Mouse (Mus musculus): ENCODE data around the gene Appl2. TPM values are rescaled to one million over a fixed set of nuclear protein-coding genes. Genes with fewer than 3 reads are reported as not detected.

Gene Appl2
- polyA plus RNA-seq, 2 experiments = 49.8 to 67.7 TPM

DNA sequence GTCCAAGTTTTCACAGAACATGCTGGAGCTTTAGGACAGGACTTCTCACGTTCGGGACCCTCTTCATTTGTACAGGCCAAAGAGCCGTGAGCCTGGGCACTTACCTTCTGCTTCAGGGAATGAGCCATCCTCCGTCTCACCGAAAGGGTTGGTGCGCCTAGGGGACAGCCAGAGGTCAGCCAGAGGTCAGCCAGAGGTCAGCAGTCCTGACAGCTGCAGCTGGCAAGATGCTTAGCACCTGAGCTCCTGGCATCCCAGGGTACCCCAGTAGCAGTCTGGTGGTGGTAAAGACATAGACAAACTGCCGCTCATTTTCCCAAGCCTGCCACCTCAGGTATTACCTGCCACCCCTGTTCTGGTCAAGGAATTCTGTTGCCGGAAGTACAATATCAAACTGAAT lies 39.9 kb downstream of the Appl2 start:
- H3K27ac ChIP-seq (replicated peaks; ENCODE audit: low read depth, low read length) = no peak overlapping the region
- H3K9me3 ChIP-seq (ENCODE audit: control insufficient read depth, low read length) = no peaks in the 10 kb centered on the region
- no peak overlapping the region for H3K9ac ChIP-seq (ENCODE audit: low read depth, low read length, severe bottlenecking)
- ATAC-seq (ENCODE audit: low FRiP score, low read depth) = no peak
- no peak for DNase-seq (ENCODE audit: low spot score)
- no peaks in the 10 kb centered on the region for H3K27me3 ChIP-seq (ENCODE audit: control insufficient read depth, insufficient read depth, low read length)
- H3K36me3 ChIP-seq (ENCODE audit: control insufficient read depth, insufficient read depth, low read length) = peaks cover 69% of the 10 kb centered on the region
- H3K4me2 ChIP-seq (replicated peaks; ENCODE audit: low read depth, low read length, severe bottlenecking) = no peak overlapping the region
- TF ChIP-seq POLR2A (IDR thresholded peaks at IDR 0.05; ENCODE audit: borderline replicate concordance, extremely low read depth, insufficient read depth, insufficient read length) = no peak
- WGBS = 77% methylated on average over 8 of the region's 8 CpGs
- no peak overlapping the region for H3K4me3 ChIP-seq (replicated peaks; ENCODE audit: low read length)
- H3K4me1 ChIP-seq (ENCODE audit: control insufficient read depth, insufficient read depth, low read length) = no peaks in the 10 kb centered on the region

DNA sequence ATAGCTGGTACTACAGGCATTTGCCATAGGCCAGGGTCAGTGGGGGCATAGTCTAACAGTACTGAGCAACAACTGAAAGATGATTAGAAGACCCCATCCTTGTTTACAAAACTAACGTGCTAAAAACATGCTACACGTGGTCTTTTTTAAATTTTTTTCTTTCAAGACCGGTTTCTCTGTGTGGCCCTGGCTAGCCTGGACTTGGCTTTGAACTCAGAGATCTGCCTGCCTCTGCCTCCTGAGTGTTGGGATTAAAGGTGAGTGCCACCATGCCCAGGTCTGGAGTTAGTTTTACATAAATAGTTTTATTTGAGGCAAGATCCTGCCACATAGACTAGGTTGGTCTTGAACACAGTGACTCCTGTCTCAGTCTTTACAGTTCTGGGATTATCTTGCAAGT lies 41.4 kb downstream of the Appl2 start:
- TF ChIP-seq POLR2A (IDR thresholded peaks at IDR 0.05; ENCODE audit: borderline replicate concordance, extremely low read depth, insufficient read depth, insufficient read length) = no peak
- H3K4me1 ChIP-seq (ENCODE audit: control insufficient read depth, insufficient read depth, low read length) = no peaks in the 10 kb centered on the region
- ATAC-seq (ENCODE audit: low FRiP score, low read depth) (no peak), DNase-seq (ENCODE audit: low spot score) (no peak)
- no peak overlapping the region for H3K4me2 ChIP-seq (replicated peaks; ENCODE audit: low read depth, low read length, severe bottlenecking)
- no peaks in the 10 kb centered on the region for H3K27me3 ChIP-seq (ENCODE audit: control insufficient read depth, insufficient read depth, low read length)
- peaks cover 69% of the 10 kb centered on the region for H3K36me3 ChIP-seq (ENCODE audit: control insufficient read depth, insufficient read depth, low read length)
- 93% methylated on average over 3 of the region's 3 CpGs for WGBS
- H3K9ac ChIP-seq (ENCODE audit: low read depth, low read length, severe bottlenecking) = no peak overlapping the region
- H3K9me3 ChIP-seq (ENCODE audit: control insufficient read depth, low read length) = no peaks in the 10 kb centered on the region
- no peak overlapping the region for H3K4me3 ChIP-seq (replicated peaks; ENCODE audit: low read length)
- no peak overlapping the region for H3K27ac ChIP-seq (replicated peaks; ENCODE audit: low read depth, low read length)

DNA sequence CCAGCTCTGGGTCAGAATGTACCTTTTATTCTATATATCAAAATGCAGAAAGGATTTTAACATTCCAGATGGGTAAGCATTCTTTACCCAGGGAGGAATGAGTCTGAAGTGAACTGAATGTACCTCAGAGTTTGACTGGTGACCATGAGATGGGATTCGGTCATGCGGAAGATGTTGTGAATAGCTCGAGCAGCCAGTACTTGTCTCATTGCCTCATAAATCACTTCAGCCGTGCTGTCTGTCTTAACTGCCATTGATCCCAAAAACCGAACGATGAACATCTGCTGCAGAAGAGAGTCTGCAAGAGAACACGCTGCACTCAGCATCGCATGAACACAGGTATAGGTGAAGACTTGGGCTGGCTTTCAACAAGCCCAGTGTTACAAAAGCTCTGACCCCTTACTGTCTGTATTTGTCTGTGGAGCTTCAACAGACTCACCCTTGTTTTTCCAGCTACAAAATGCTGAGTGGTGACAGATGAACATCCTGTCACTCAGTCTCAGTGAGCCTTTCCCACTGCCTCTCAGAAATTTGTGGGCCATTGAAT lies 42.8 kb downstream of the Appl2 start:
- DNase-seq (ENCODE audit: low spot score) = no peak
- H3K4me2 ChIP-seq (replicated peaks; ENCODE audit: low read depth, low read length, severe bottlenecking) = no peak overlapping the region
- no peak for TF ChIP-seq POLR2A (IDR thresholded peaks at IDR 0.05; ENCODE audit: borderline replicate concordance, extremely low read depth, insufficient read depth, insufficient read length)
- no peaks in the 10 kb centered on the region for H3K9me3 ChIP-seq (ENCODE audit: control insufficient read depth, low read length)
- H3K4me3 ChIP-seq (replicated peaks; ENCODE audit: low read length) = no peak overlapping the region
- 79% methylated on average over 8 of the region's 8 CpGs for WGBS
- H3K27me3 ChIP-seq (ENCODE audit: control insufficient read depth, insufficient read depth, low read length) = no peaks in the 10 kb centered on the region
- no peaks in the 10 kb centered on the region for H3K4me1 ChIP-seq (ENCODE audit: control insufficient read depth, insufficient read depth, low read length)
- ATAC-seq (ENCODE audit: low FRiP score, low read depth) = no peak
- peaks cover 69% of the 10 kb centered on the region for H3K36me3 ChIP-seq (ENCODE audit: control insufficient read depth, insufficient read depth, low read length)
- H3K27ac ChIP-seq (replicated peaks; ENCODE audit: low read depth, low read length) = no peak overlapping the region
- no peak overlapping the region for H3K9ac ChIP-seq (ENCODE audit: low read depth, low read length, severe bottlenecking)

DNA sequence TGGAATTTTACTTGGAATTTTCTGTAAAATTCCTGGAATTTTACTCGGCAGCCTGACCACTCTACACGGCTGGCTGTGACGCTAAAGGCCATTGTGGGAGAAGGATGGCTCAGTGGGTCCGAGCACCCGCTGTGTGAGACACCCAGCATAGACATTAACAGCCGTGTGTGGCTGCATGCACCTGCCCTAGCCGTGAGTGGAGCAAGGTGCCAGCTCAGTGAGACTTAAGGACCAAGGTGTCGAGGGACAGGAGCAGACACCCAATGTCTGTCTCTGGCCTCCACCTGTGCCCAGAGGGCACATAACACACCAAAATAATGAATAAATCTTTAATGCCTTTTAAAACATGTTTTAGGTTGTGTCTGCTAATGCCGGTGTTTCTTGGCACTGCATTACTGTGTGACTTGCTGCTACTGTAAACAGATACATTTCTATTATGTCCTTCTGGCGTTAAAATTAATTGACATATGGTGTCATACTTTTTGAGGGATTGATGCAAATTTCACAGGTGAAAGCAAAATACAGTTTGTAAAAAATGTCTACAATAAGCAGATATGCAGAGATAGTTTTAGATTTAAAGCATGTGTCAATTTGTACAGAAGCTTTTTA lies 44.5 kb downstream of the Appl2 start:
- H3K9me3 ChIP-seq (ENCODE audit: control insufficient read depth, low read length) = no peaks in the 10 kb centered on the region
- H3K4me1 ChIP-seq (ENCODE audit: control insufficient read depth, insufficient read depth, low read length) = no peaks in the 10 kb centered on the region
- no peak overlapping the region for H3K9ac ChIP-seq (ENCODE audit: low read depth, low read length, severe bottlenecking)
- no peak overlapping the region for H3K4me3 ChIP-seq (replicated peaks; ENCODE audit: low read length)
- DNase-seq (ENCODE audit: low spot score) (no peak), ATAC-seq (ENCODE audit: low FRiP score, low read depth) (no peak)
- TF ChIP-seq POLR2A (IDR thresholded peaks at IDR 0.05; ENCODE audit: borderline replicate concordance, extremely low read depth, insufficient read depth, insufficient read length) = no peak
- H3K27me3 ChIP-seq (ENCODE audit: control insufficient read depth, insufficient read depth, low read length) = no peaks in the 10 kb centered on the region
- H3K27ac ChIP-seq (replicated peaks; ENCODE audit: low read depth, low read length) = no peak overlapping the region
- no peak overlapping the region for H3K4me2 ChIP-seq (replicated peaks; ENCODE audit: low read depth, low read length, severe bottlenecking)
- H3K36me3 ChIP-seq (ENCODE audit: control insufficient read depth, insufficient read depth, low read length) = peaks cover 68% of the 10 kb centered on the region
- 86% methylated on average over 10 of the region's 10 CpGs for WGBS

DNA sequence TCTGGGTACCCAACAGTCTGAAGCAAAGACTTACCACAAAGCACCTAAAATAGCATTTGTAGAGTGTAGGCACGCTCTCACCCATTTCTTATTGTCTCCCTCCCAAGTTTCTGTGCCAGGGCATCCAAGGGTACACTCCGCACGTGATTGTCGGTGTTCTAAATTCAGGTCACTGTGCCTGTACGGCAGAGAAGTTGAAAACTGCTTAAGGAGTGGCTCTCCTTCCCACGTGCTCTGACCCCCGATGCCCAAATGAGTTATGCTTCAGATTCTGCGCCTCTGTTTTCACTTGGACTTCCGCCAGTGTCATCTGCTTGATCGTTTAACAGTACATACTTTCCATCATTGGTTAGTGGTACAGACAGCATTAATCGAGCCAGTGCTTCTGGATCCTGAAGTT lies 47.9 kb downstream of the Appl2 start:
- TF ChIP-seq POLR2A (IDR thresholded peaks at IDR 0.05; ENCODE audit: borderline replicate concordance, extremely low read depth, insufficient read depth, insufficient read length) = no peak
- DNase-seq (ENCODE audit: low spot score) (no peak), ATAC-seq (ENCODE audit: low FRiP score, low read depth) (no peak)
- Histone ChIP-seq H3K4me2 (replicated peaks; ENCODE audit: low read depth, low read length, severe bottlenecking) (no peak overlapping the region), H3K9ac (ENCODE audit: low read depth, low read length, severe bottlenecking) (no peak overlapping the region), H3K4me3 (replicated peaks; ENCODE audit: low read length) (no peak overlapping the region), H3K27me3 (ENCODE audit: control insufficient read depth, insufficient read depth, low read length) (no peaks in the 10 kb centered on the region), H3K4me1 (ENCODE audit: control insufficient read depth, insufficient read depth, low read length) (no peaks in the 10 kb centered on the region), H3K36me3 (ENCODE audit: control insufficient read depth, insufficient read depth, low read length) (peaks cover 63% of the 10 kb centered on the region), H3K9me3 (ENCODE audit: control insufficient read depth, low read length) (no peaks in the 10 kb centered on the region), H3K27ac (replicated peaks; ENCODE audit: low read depth, low read length) (no peak overlapping the region)
- WGBS = 84% methylated on average over 11 of the region's 11 CpGs

All from limb, embryonic 14.5 days (tissue).